Mouse (Mus musculus) adrenal gland (tissue): ENCODE measurements around the gene Yif1a.

Experiments used
- intact Hi-C: fragments of 180-260 bp; cut with DNase I; formaldehyde crosslinking; loops from one replicate; pipeline ENCODE4 v1.15.1; 2025

Yif1a gene

GRCm38 (mm10) chr19:5058801-5059771 is 29.3 kb upstream of the Yif1a start:
- intact Hi-C loops, result no loop called here

GRCm38 (mm10) chr19:5060365-5061330 is 27.7 kb upstream of the Yif1a start:
- intact Hi-C loops, result no loop called here

- intact Hi-C loops, result no loop called here
These were observed 26.3 kb upstream of the Yif1a start for GRCm38 (mm10) chr19:5062041-5062440.

- intact Hi-C loops, result no loop called here
These were observed 25.9 kb upstream of the Yif1a start for GRCm38 (mm10) chr19:5062446-5062845.

- intact Hi-C loops, result no loop called here
These were observed 23.2 kb upstream of the Yif1a start for GRCm38 (mm10) chr19:5065104-5065503.

GRCm38 (mm10) chr19:5067040-5067799 is 21.1 kb upstream of the Yif1a start:
- intact Hi-C loops, result no loop called here

- intact Hi-C loops, result no loop called here
These were observed 20.3 kb upstream of the Yif1a start, which contains the start of gene Cd248 for GRCm38 (mm10) chr19:5067867-5068569. TSS of gene Cd248 (plus strand) at chr19:5068078.

- intact Hi-C loops, result no loop called here
These were observed 19.6 kb upstream of the Yif1a start for GRCm38 (mm10) chr19:5068570-5069234.

GRCm38 (mm10) chr19:5069486-5069885 is 18.9 kb upstream of the Yif1a start:
- intact Hi-C loops, result no loop called here

- intact Hi-C loops, result loop anchor here (5.0 kb wide), 1 partner anchor 53 kb away; no protein-coding TSS in a partner anchor
These were observed 18.4 kb upstream of the Yif1a start for GRCm38 (mm10) chr19:5069978-5070377.

- intact Hi-C loops, result loop anchor here (5.0 kb wide), 1 partner anchor 54 kb away; no protein-coding TSS in a partner anchor
These were observed 17.3 kb upstream of the Yif1a start for GRCm38 (mm10) chr19:5071077-5071476.

- intact Hi-C loops, result loop anchor here (5.0 kb wide), 1 partner anchor 54 kb away; no protein-coding TSS in a partner anchor
These were observed 16.6 kb upstream of the Yif1a start for GRCm38 (mm10) chr19:5071545-5072369.

GRCm38 (mm10) chr19:5072389-5073019 is 15.8 kb upstream of the Yif1a start:
- intact Hi-C loops, result loop anchor here (5.0 kb wide), 1 partner anchor 55 kb away; no protein-coding TSS in a partner anchor

GRCm38 (mm10) chr19:5073028-5073427 is 15.3 kb upstream of the Yif1a start:
- intact Hi-C loops, result loop anchor here (5.0 kb wide), 1 partner anchor 56 kb away; no protein-coding TSS in a partner anchor

GRCm38 (mm10) chr19:5073518-5073917 is 14.8 kb upstream of the Yif1a start:
- intact Hi-C loops, result loop anchor here (5.0 kb wide), 1 partner anchor 56 kb away; no protein-coding TSS in a partner anchor

- intact Hi-C loops, result no loop called here
These were observed 9.1 kb upstream of the Yif1a start for GRCm38 (mm10) chr19:5079279-5079678.

- intact Hi-C loops, result no loop called here
These were observed 6.3 kb upstream of the Yif1a start for GRCm38 (mm10) chr19:5082005-5082404.

GRCm38 (mm10) chr19:5082596-5082995 is 5.7 kb upstream of the Yif1a start:
- intact Hi-C loops, result no loop called here
